Mouse (Mus musculus): ENCODE measurements around the gene Arhgef1. TPM values are rescaled to one million over a fixed set of nuclear protein-coding genes. Genes with fewer than 3 reads are reported as not detected.

Gene Arhgef1
- 54.2 and 54.9 TPM in 2 replicates for polyA plus RNA-seq (2015; fragmentation: Nextera tagmentation; extraction: Ambion mirVana)

- H3K4me2 ChIP-seq = peak within 1 kb of the TSS; percentile 75
- H3K9me3 ChIP-seq (replicated peaks) = no peaks in the 10 kb centered on the region
- peak within 1 kb of the TSS; percentile 54 for H3K27ac ChIP-seq
- WGBS = 11% methylated on average over 38 of the region's 68 CpGs
- H3K4me3 ChIP-seq = peak within 1 kb of the TSS; percentile 66
- ATAC-seq = no peak
- H3K27me3 ChIP-seq = no peaks in the 10 kb centered on the region
- peaks cover 6% of the 10 kb centered on the region for H3K36me3 ChIP-seq (ENCODE audit: poor library complexity, severe bottlenecking)
- peaks cover 38% of the 10 kb centered on the region for H3K4me1 ChIP-seq
- peak within 1 kb of the TSS; percentile 79 for H3K9ac ChIP-seq
These were observed at the start of gene Arhgef1 for GRCm38 (mm10) chr7:24902630-24903443. Gene Arhgef1 (plus strand): TSS chr7:24902912.

- ATAC-seq = no peak
- no peak overlapping the region for H3K4me2 ChIP-seq
- no peak overlapping the region for H3K27ac ChIP-seq
- H3K4me3 ChIP-seq = no peak overlapping the region
- H3K9me3 ChIP-seq (replicated peaks) = no peaks in the 10 kb centered on the region
- H3K4me1 ChIP-seq = 0 out of 2 replicates have a peak, but pooled peaks cover 3% of the 10 kb centered on the region
- no peak overlapping the region for H3K9ac ChIP-seq
- H3K27me3 ChIP-seq = no peaks in the 10 kb centered on the region
- H3K36me3 ChIP-seq (ENCODE audit: poor library complexity, severe bottlenecking) = no peaks in the 10 kb centered on the region
These were observed 49.5 kb upstream of the Arhgef1 start for GRCm38 (mm10) chr7:24853233-24853563.

GRCm38 (mm10) chr7:24853695-24854094, 49.0 kb upstream of the Arhgef1 start:
- Histone ChIP-seq H3K9me3 (replicated peaks) (no peaks in the 10 kb centered on the region), H3K9ac (no peak overlapping the region), H3K36me3 (ENCODE audit: poor library complexity, severe bottlenecking) (no peaks in the 10 kb centered on the region), H3K4me2 (no peak overlapping the region), H3K4me3 (no peak overlapping the region), H3K4me1 (0 out of 2 replicates have a peak, but pooled peaks cover 3% of the 10 kb centered on the region), H3K27me3 (no peaks in the 10 kb centered on the region), H3K27ac (no peak overlapping the region)
- ATAC-seq = no peak
- 57% methylated on average over 7 of the region's 7 CpGs for WGBS

- H3K4me3 ChIP-seq = no peak overlapping the region
- H3K4me1 ChIP-seq = 0 out of 2 replicates have a peak, but pooled peaks cover 3% of the 10 kb centered on the region
- WGBS = 24% methylated on average over 6 of the region's 6 CpGs
- H3K9ac ChIP-seq = no peak overlapping the region
- no peak overlapping the region for H3K27ac ChIP-seq
- no peak for ATAC-seq
- H3K9me3 ChIP-seq (replicated peaks) = no peaks in the 10 kb centered on the region
- H3K27me3 ChIP-seq = no peaks in the 10 kb centered on the region
- H3K36me3 ChIP-seq (ENCODE audit: poor library complexity, severe bottlenecking) = no peaks in the 10 kb centered on the region
- no peak overlapping the region for H3K4me2 ChIP-seq
These were observed 46.1 kb upstream of the Arhgef1 start for GRCm38 (mm10) chr7:24856460-24857120.

- H3K4me1 ChIP-seq = 0 out of 2 replicates have a peak, but pooled peaks cover 3% of the 10 kb centered on the region
- no peaks in the 10 kb centered on the region for H3K9me3 ChIP-seq (replicated peaks)
- H3K27ac ChIP-seq = no peak overlapping the region
- 86% methylated on average over 5 of the region's 5 CpGs for WGBS
- no peak for ATAC-seq
- H3K4me2 ChIP-seq = no peak overlapping the region
- H3K4me3 ChIP-seq = no peak overlapping the region
- no peaks in the 10 kb centered on the region for H3K27me3 ChIP-seq
- no peaks in the 10 kb centered on the region for H3K36me3 ChIP-seq (ENCODE audit: poor library complexity, severe bottlenecking)
- no peak overlapping the region for H3K9ac ChIP-seq
These were observed 43.5 kb upstream of the Arhgef1 start for GRCm38 (mm10) chr7:24859234-24859633.

GRCm38 (mm10) chr7:24861913-24862312, 40.8 kb upstream of the Arhgef1 start, which contains the start of gene Gm9844:
Gene Gm9844 (plus strand): TSS chr7:24862213.
- Histone ChIP-seq H3K36me3 (ENCODE audit: poor library complexity, severe bottlenecking) (no peaks in the 10 kb centered on the region), H3K9ac (no peak within 1 kb of the TSS), H3K4me3 (no peak within 1 kb of the TSS), H3K4me2 (no peak within 1 kb of the TSS), H3K27ac (no peak within 1 kb of the TSS), H3K4me1 (0 out of 2 replicates have a peak, but pooled peaks cover 1% of the 10 kb centered on the region), H3K27me3 (no peaks in the 10 kb centered on the region), H3K9me3 (replicated peaks) (no peaks in the 10 kb centered on the region)
- no peak for ATAC-seq
- 86% methylated on average over 7 of the region's 7 CpGs for WGBS

GRCm38 (mm10) chr7:24862853-24863252, 39.9 kb upstream of the Arhgef1 start:
- Histone ChIP-seq H3K4me3 (no peak overlapping the region), H3K4me2 (no peak overlapping the region), H3K9ac (no peak overlapping the region), H3K27ac (no peak overlapping the region), H3K27me3 (no peaks in the 10 kb centered on the region), H3K9me3 (replicated peaks) (no peaks in the 10 kb centered on the region), H3K36me3 (ENCODE audit: poor library complexity, severe bottlenecking) (no peaks in the 10 kb centered on the region), H3K4me1 (no peaks in the 10 kb centered on the region)
- no peak for ATAC-seq
- WGBS = 91% methylated on average over 4 of the region's 4 CpGs

GRCm38 (mm10) chr7:24864156-24864555, 38.6 kb upstream of the Arhgef1 start:
- H3K9ac ChIP-seq = peak overlapping the region; percentile 38; the same call in 1 of the 2 replicates
- H3K4me3 ChIP-seq = no peak overlapping the region
- 22% methylated on average over 5 of the region's 6 CpGs for WGBS
- H3K27ac ChIP-seq = no peak overlapping the region
- ATAC-seq = no peak
- peaks cover 12% of the 10 kb centered on the region for H3K4me1 ChIP-seq
- no peaks in the 10 kb centered on the region for H3K27me3 ChIP-seq
- H3K9me3 ChIP-seq (replicated peaks) = no peaks in the 10 kb centered on the region
- no peaks in the 10 kb centered on the region for H3K36me3 ChIP-seq (ENCODE audit: poor library complexity, severe bottlenecking)
- no peak overlapping the region for H3K4me2 ChIP-seq

- no peaks in the 10 kb centered on the region for H3K36me3 ChIP-seq (ENCODE audit: poor library complexity, severe bottlenecking)
- peaks cover 20% of the 10 kb centered on the region for H3K4me1 ChIP-seq
- H3K9me3 ChIP-seq (replicated peaks) = peaks cover 8% of the 10 kb centered on the region; the same call in 1 of the 2 replicates
- H3K9ac ChIP-seq = no peak overlapping the region
- no peak; the same call in 1 of the 2 replicates for ATAC-seq
- H3K27ac ChIP-seq = no peak overlapping the region
- no peaks in the 10 kb centered on the region for H3K27me3 ChIP-seq
- WGBS = 18% methylated on average over 17 of the region's 17 CpGs
- no peak overlapping the region for H3K4me3 ChIP-seq
- peak overlapping the region; percentile 10; the same call in 1 of the 2 replicates for H3K4me2 ChIP-seq
These were observed 33.6 kb upstream of the Arhgef1 start for GRCm38 (mm10) chr7:24869080-24869479.

GRCm38 (mm10) chr7:24869532-24870165, 33.1 kb upstream of the Arhgef1 start, which contains the start of the genes Lypd4 and Dmrtc2:
Gene Lypd4 (minus strand): TSS chr7:24869941.
Gene Dmrtc2 (plus strand): TSS chr7:24870057.
- Histone ChIP-seq H3K9me3 (replicated peaks) (peaks cover 8% of the 10 kb centered on the region; the same call in 1 of the 2 replicates), H3K4me2 (peak within 1 kb of the TSS; percentile 10; the same call in 1 of the 2 replicates), H3K27me3 (no peaks in the 10 kb centered on the region), H3K4me3 (no peak within 1 kb of the TSS), H3K4me1 (peaks cover 20% of the 10 kb centered on the region), H3K9ac (no peak within 1 kb of the TSS; the same call in 1 of the 2 replicates), H3K27ac (no peak within 1 kb of the TSS), H3K36me3 (ENCODE audit: poor library complexity, severe bottlenecking) (no peaks in the 10 kb centered on the region)
- 56% methylated on average over 41 of the region's 41 CpGs for WGBS
- ATAC-seq = peak; percentile 21; the same call in 1 of the 2 replicates

GRCm38 (mm10) chr7:24877588-24877987, 25.1 kb upstream of the Arhgef1 start:
- Histone ChIP-seq H3K36me3 (ENCODE audit: poor library complexity, severe bottlenecking) (no peaks in the 10 kb centered on the region), H3K27me3 (no peaks in the 10 kb centered on the region), H3K4me1 (no peaks in the 10 kb centered on the region), H3K9me3 (replicated peaks) (no peaks in the 10 kb centered on the region), H3K4me2 (no peak overlapping the region), H3K4me3 (no peak overlapping the region), H3K27ac (no peak overlapping the region), H3K9ac (no peak overlapping the region)
- ATAC-seq = no peak
- 89% methylated on average over 3 of the region's 3 CpGs for WGBS

- Histone ChIP-seq H3K27me3 (no peaks in the 10 kb centered on the region), H3K27ac (no peak overlapping the region), H3K9me3 (replicated peaks) (no peaks in the 10 kb centered on the region), H3K36me3 (ENCODE audit: poor library complexity, severe bottlenecking) (no peaks in the 10 kb centered on the region), H3K4me1 (no peaks in the 10 kb centered on the region), H3K4me2 (no peak overlapping the region), H3K9ac (peak overlapping the region; percentile 21; the same call in 1 of the 2 replicates), H3K4me3 (no peak overlapping the region)
- WGBS = 12% methylated on average over 2 of the region's 2 CpGs
- ATAC-seq = no peak
These were observed 23.1 kb upstream of the Arhgef1 start for GRCm38 (mm10) chr7:24879620-24880019.

Measured in forebrain, embryonic 13.5 days (tissue).